Mouse (Mus musculus) thymus, adult 18-20 months (tissue): ENCODE measurements at regions not wholly inside any gene's neighbourhood (a gene's known extent, or its start where the extent isn't known, plus 50 kb on each side); places are given as distances from the start of the nearest gene placed in this dataset.

Source experiments
- DNase-seq, 2 experiments: peaks; one replicate each; pipeline ENCODE4 v3.0.0; 2022; ENCODE audit warnings: mixed read lengths in 2 of 2

GRCm38 (mm10) chr2:160421216-160421911, 54.5 kb upstream of the Mafb start:
- peak; percentile 72 to 76 for DNase-seq

GRCm38 (mm10) chr2:160424491-160424890, 57.6 kb upstream of the Mafb start:
- no peak for DNase-seq

GRCm38 (mm10) chr2:160427431-160427830, 60.6 kb upstream of the Mafb start:
- peak; percentile 56 to 73 for DNase-seq

GRCm38 (mm10) chr2:160433252-160433651, 66.4 kb upstream of the Mafb start:
- peak in 1 of 2 experiments; percentile 14 for DNase-seq

- peak in 1 of 2 experiments; percentile 20 for DNase-seq
Observed at GRCm38 (mm10) chr2:160434701-160435100, 67.8 kb upstream of the Mafb start.

- no peak for DNase-seq
Observed at GRCm38 (mm10) chr2:160435622-160436021, 68.8 kb upstream of the Mafb start.

- DNase-seq = no peak
Observed at GRCm38 (mm10) chr2:160439028-160439427, 72.2 kb upstream of the Mafb start.

- DNase-seq = no peak
Observed at GRCm38 (mm10) chr2:160440236-160440635, 73.4 kb upstream of the Mafb start.

- DNase-seq = no peak
Observed at GRCm38 (mm10) chr2:160451057-160451456, 84.2 kb upstream of the Mafb start.

- DNase-seq = peak; percentile 26 to 51
Observed at GRCm38 (mm10) chr2:160451481-160452238, 84.8 kb upstream of the Mafb start.

GRCm38 (mm10) chr2:160452239-160452530, 85.3 kb upstream of the Mafb start:
- DNase-seq = no peak

- no peak for DNase-seq
Observed at GRCm38 (mm10) chr2:160452730-160453129, 85.9 kb upstream of the Mafb start.

GRCm38 (mm10) chr2:160455617-160456016, 88.8 kb upstream of the Mafb start:
- no peak for DNase-seq

- DNase-seq = no peak
Observed at GRCm38 (mm10) chr2:160456681-160457080, 89.8 kb upstream of the Mafb start.

GRCm38 (mm10) chr2:160471561-160471960, 104.7 kb upstream of the Mafb start:
- DNase-seq = no peak

- no peak for DNase-seq
Observed at GRCm38 (mm10) chr2:160476181-160476580, 109.3 kb upstream of the Mafb start.

- no peak for DNase-seq
Observed at GRCm38 (mm10) chr2:160479240-160479639, 112.4 kb upstream of the Mafb start.

GRCm38 (mm10) chr2:160485097-160485496, 118.2 kb upstream of the Mafb start:
- no peak for DNase-seq

GRCm38 (mm10) chr2:160485515-160485914, 118.7 kb upstream of the Mafb start:
- no peak for DNase-seq

- DNase-seq = no peak
Observed at GRCm38 (mm10) chr2:160499726-160500125, 132.9 kb upstream of the Mafb start.

GRCm38 (mm10) chr2:160502901-160503300, 136.0 kb upstream of the Mafb start:
- DNase-seq = no peak

- DNase-seq = no peak
Observed at GRCm38 (mm10) chr2:160503597-160504393, 136.9 kb upstream of the Mafb start.

- no peak for DNase-seq
Observed at GRCm38 (mm10) chr2:160504394-160504657, 137.5 kb upstream of the Mafb start.

- no peak for DNase-seq
Observed at GRCm38 (mm10) chr2:160507371-160507770, 138.3 kb upstream of the Top1 start.
